Mouse (Mus musculus): Measurements from ENCODE around the gene Cpm. TPM values are rescaled to one million over a fixed set of nuclear protein-coding genes. Genes with fewer than 3 reads are reported as not detected.

Gene Cpm
- total and polyA plus RNA-seq, 2 experiments = 0.80 to 1.4 TPM

GRCm38 (mm10) chr10:117608988-117609809 is 20.1 kb upstream of the Cpm start:
- Histone ChIP-seq H3K27me3 (ENCODE audit: control insufficient read depth, insufficient read depth, low read length) (no peaks in the 10 kb centered on the region), H3K27ac (replicated peaks; ENCODE audit: insufficient read depth, low read depth, low read length) (no peak overlapping the region), H3K9ac (ENCODE audit: low read depth, low read length) (no peak overlapping the region), H3K79me2 (ENCODE audit: control insufficient read depth, insufficient read depth, low read length) (no peaks in the 10 kb centered on the region), H3K36me3 (ENCODE audit: control insufficient read depth, insufficient read depth, low read length) (no peaks in the 10 kb centered on the region), H3K4me3 (ENCODE audit: insufficient read depth, low read depth, low read length) (no peak overlapping the region), H3K4me1 (ENCODE audit: control insufficient read depth, insufficient read depth, low read length) (no peaks in the 10 kb centered on the region)
- DNase-seq (ENCODE audit: extremely low read depth, low read depth, low spot score) = no peak
- no peak for TF ChIP-seq CTCF (IDR thresholded peaks at IDR 0.05; ENCODE audit: low read depth, low read length)
- no peak for TF ChIP-seq POLR2A (IDR thresholded peaks at IDR 0.05; ENCODE audit: extremely low read depth, insufficient read depth, low read length)
- WGBS = 92% methylated on average over 7 of the region's 7 CpGs

- 80% methylated on average over 6 of the region's 6 CpGs for WGBS
- DNase-seq (ENCODE audit: extremely low read depth, low read depth, low spot score) = no peak
Measured at GRCm38 (mm10) chr10:117609810-117610090, 19.6 kb upstream of the Cpm start.

GRCm38 (mm10) chr10:117610160-117610764 is 19.0 kb upstream of the Cpm start:
- Histone ChIP-seq H3K4me1 (ENCODE audit: control insufficient read depth, insufficient read depth, low read length) (no peaks in the 10 kb centered on the region), H3K27ac (replicated peaks; ENCODE audit: insufficient read depth, low read depth, low read length) (no peak overlapping the region), H3K27me3 (ENCODE audit: control insufficient read depth, insufficient read depth, low read length) (no peaks in the 10 kb centered on the region), H3K36me3 (ENCODE audit: control insufficient read depth, insufficient read depth, low read length) (no peaks in the 10 kb centered on the region), H3K79me2 (ENCODE audit: control insufficient read depth, insufficient read depth, low read length) (no peaks in the 10 kb centered on the region), H3K4me3 (ENCODE audit: insufficient read depth, low read depth, low read length) (no peak overlapping the region), H3K9ac (ENCODE audit: low read depth, low read length) (no peak overlapping the region)
- DNase-seq (ENCODE audit: extremely low read depth, low read depth, low spot score) = no peak
- TF ChIP-seq POLR2A (IDR thresholded peaks at IDR 0.05; ENCODE audit: extremely low read depth, insufficient read depth, low read length) = no peak
- TF ChIP-seq CTCF (IDR thresholded peaks at IDR 0.05; ENCODE audit: low read depth, low read length) = no peak
- 86% methylated on average over 5 of the region's 5 CpGs for WGBS

More at GRCm38 (mm10) chr10:117609810-117610090, 19.6 kb upstream of the Cpm start:
- Histone ChIP-seq H3K4me3 (ENCODE audit: insufficient read depth, low read depth, low read length) (no peak overlapping the region), H3K79me2 (ENCODE audit: control insufficient read depth, insufficient read depth, low read length) (no peaks in the 10 kb centered on the region), H3K27me3 (ENCODE audit: control insufficient read depth, insufficient read depth, low read length) (no peaks in the 10 kb centered on the region), H3K36me3 (ENCODE audit: control insufficient read depth, insufficient read depth, low read length) (no peaks in the 10 kb centered on the region), H3K27ac (replicated peaks; ENCODE audit: insufficient read depth, low read depth, low read length) (no peak overlapping the region), H3K4me1 (ENCODE audit: control insufficient read depth, insufficient read depth, low read length) (no peaks in the 10 kb centered on the region), H3K9ac (ENCODE audit: low read depth, low read length) (no peak overlapping the region)
- no peak for TF ChIP-seq POLR2A (IDR thresholded peaks at IDR 0.05; ENCODE audit: extremely low read depth, insufficient read depth, low read length)
- TF ChIP-seq CTCF (IDR thresholded peaks at IDR 0.05; ENCODE audit: low read depth, low read length) = no peak

- WGBS = 90% methylated on average over 2 of the region's 2 CpGs
- H3K4me1 ChIP-seq (ENCODE audit: control insufficient read depth, insufficient read depth, low read length) = no peaks in the 10 kb centered on the region
- no peaks in the 10 kb centered on the region for H3K36me3 ChIP-seq (ENCODE audit: control insufficient read depth, insufficient read depth, low read length)
- H3K27ac ChIP-seq (replicated peaks; ENCODE audit: insufficient read depth, low read depth, low read length) = no peak overlapping the region
- H3K9ac ChIP-seq (ENCODE audit: low read depth, low read length) = no peak overlapping the region
- no peaks in the 10 kb centered on the region for H3K79me2 ChIP-seq (ENCODE audit: control insufficient read depth, insufficient read depth, low read length)
- no peak overlapping the region for H3K4me3 ChIP-seq (ENCODE audit: insufficient read depth, low read depth, low read length)
- no peak for TF ChIP-seq POLR2A (IDR thresholded peaks at IDR 0.05; ENCODE audit: extremely low read depth, insufficient read depth, low read length)
- TF ChIP-seq CTCF (IDR thresholded peaks at IDR 0.05; ENCODE audit: low read depth, low read length) = no peak
- no peak for DNase-seq (ENCODE audit: extremely low read depth, low read depth, low spot score)
- H3K27me3 ChIP-seq (ENCODE audit: control insufficient read depth, insufficient read depth, low read length) = no peaks in the 10 kb centered on the region
Measured at GRCm38 (mm10) chr10:117610794-117611384, 18.4 kb upstream of the Cpm start.

DNA sequence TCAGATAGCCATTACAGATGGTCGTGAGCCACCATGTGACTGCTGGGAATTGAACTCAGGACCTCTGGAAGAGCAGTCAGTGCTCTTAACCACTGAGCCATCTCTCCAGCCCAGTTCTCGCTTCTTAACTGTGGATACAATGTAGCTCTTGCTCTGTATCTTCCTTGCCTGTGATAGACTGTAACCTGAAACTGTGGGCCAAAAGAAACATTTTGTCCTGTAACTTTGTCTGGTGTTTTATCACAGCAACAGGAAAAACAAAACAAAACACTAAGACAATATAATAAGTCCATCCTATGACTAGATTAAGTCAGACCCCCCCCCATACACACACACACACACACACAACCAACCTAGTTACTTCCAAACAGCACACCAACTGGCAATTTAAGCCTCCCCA is 17.8 kb upstream of the Cpm start:
- no peak for TF ChIP-seq CTCF (IDR thresholded peaks at IDR 0.05; ENCODE audit: low read depth, low read length)
- no peak for TF ChIP-seq POLR2A (IDR thresholded peaks at IDR 0.05; ENCODE audit: extremely low read depth, insufficient read depth, low read length)
- WGBS = 95% methylated on average over 2 of the region's 2 CpGs
- Histone ChIP-seq H3K4me1 (ENCODE audit: control insufficient read depth, insufficient read depth, low read length) (no peaks in the 10 kb centered on the region), H3K9ac (ENCODE audit: low read depth, low read length) (no peak overlapping the region), H3K79me2 (ENCODE audit: control insufficient read depth, insufficient read depth, low read length) (no peaks in the 10 kb centered on the region), H3K27ac (replicated peaks; ENCODE audit: insufficient read depth, low read depth, low read length) (no peak overlapping the region), H3K27me3 (ENCODE audit: control insufficient read depth, insufficient read depth, low read length) (no peaks in the 10 kb centered on the region), H3K36me3 (ENCODE audit: control insufficient read depth, insufficient read depth, low read length) (no peaks in the 10 kb centered on the region), H3K4me3 (ENCODE audit: insufficient read depth, low read depth, low read length) (no peak overlapping the region)
- no peak for DNase-seq (ENCODE audit: extremely low read depth, low read depth, low spot score)

DNA sequence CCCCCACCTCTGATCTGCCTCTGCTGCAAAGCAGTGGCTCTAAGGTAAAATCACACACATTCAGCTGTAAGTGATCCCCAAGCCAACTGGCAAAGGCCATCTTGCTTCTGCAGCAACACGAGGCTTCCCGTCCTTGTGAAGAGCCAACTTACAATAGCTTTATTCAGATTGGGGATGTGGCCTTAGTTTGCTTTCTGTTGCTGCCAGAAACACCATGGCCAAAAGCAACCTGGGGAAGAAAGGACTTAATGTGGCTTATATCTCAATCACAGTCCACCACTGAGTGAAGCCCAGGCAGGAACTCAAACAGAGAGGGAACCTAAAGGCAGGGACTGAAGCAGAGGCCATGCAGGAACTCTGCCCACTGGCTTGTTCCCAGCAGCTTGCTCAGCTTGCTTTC is 17.3 kb upstream of the Cpm start:
- Histone ChIP-seq H3K4me3 (ENCODE audit: insufficient read depth, low read depth, low read length) (no peak overlapping the region), H3K4me1 (ENCODE audit: control insufficient read depth, insufficient read depth, low read length) (no peaks in the 10 kb centered on the region), H3K79me2 (ENCODE audit: control insufficient read depth, insufficient read depth, low read length) (no peaks in the 10 kb centered on the region), H3K36me3 (ENCODE audit: control insufficient read depth, insufficient read depth, low read length) (no peaks in the 10 kb centered on the region), H3K9ac (ENCODE audit: low read depth, low read length) (no peak overlapping the region), H3K27me3 (ENCODE audit: control insufficient read depth, insufficient read depth, low read length) (no peaks in the 10 kb centered on the region), H3K27ac (replicated peaks; ENCODE audit: insufficient read depth, low read depth, low read length) (no peak overlapping the region)
- WGBS = 91% methylated on average over 2 of the region's 2 CpGs
- TF ChIP-seq CTCF (IDR thresholded peaks at IDR 0.05; ENCODE audit: low read depth, low read length) (no peak), POLR2A (IDR thresholded peaks at IDR 0.05; ENCODE audit: extremely low read depth, insufficient read depth, low read length) (no peak)
- DNase-seq (ENCODE audit: extremely low read depth, low read depth, low spot score) = no peak

Measured in liver, adult 2 months (tissue).